Mouse (Mus musculus) C2C12 (cell line): ENCODE data around the gene Gm4353. TPM values are rescaled to one million over a fixed set of nuclear protein-coding genes. Genes with fewer than 3 reads are reported as not detected.

Experiments used
- H3K27me3 ChIP-seq: one replicate; pipeline ENCODE4 v1.6.1; 2011; ENCODE audit not compliant: control insufficient read depth, insufficient read depth, insufficient read length
- H3K36me3 ChIP-seq: one replicate; pipeline ENCODE4 v1.6.1; 2011; ENCODE audit not compliant: control insufficient read depth, insufficient read depth
- H3K4me3 ChIP-seq: one replicate; pipeline ENCODE4 v1.5.1; 2011; ENCODE audit warnings: mild to moderate bottlenecking, control low read depth; ENCODE audit not compliant: poor library complexity, insufficient read depth, severe bottlenecking
- H3K79me2 ChIP-seq: one replicate; pipeline ENCODE4 v1.6.1; 2011; ENCODE audit not compliant: control insufficient read depth, insufficient read depth
- H3K79me3 ChIP-seq: one replicate; pipeline ENCODE4 v1.6.1; 2011; ENCODE audit warnings: low read depth, control low read depth
- H3ac ChIP-seq: one replicate; pipeline ENCODE3; 2011; ENCODE audit warnings: low read depth; ENCODE audit not compliant: control insufficient read depth, insufficient read length
- CEBPB ChIP-seq: IDR thresholded peaks from one replicate; pipeline ENCODE4 v1.6.1; 2011; ENCODE audit warnings: low read depth, mild to moderate bottlenecking, control low read depth, moderate library complexity
- CTCF ChIP-seq: IDR thresholded peaks from one replicate; pipeline ENCODE4 v1.5.1; 2011; ENCODE audit not compliant: control insufficient read depth, insufficient read depth, insufficient read length
- FOSL1 ChIP-seq: IDR thresholded peaks from one replicate; pipeline ENCODE4 v1.8.0; 2011; ENCODE audit warnings: mild to moderate bottlenecking, low read length; ENCODE audit not compliant: poor library complexity, insufficient read depth, severe bottlenecking
- MAX ChIP-seq: IDR thresholded peaks from one replicate; pipeline ENCODE4 v1.6.1; 2011; ENCODE audit warnings: mild to moderate bottlenecking, control low read depth
- MYOD1 ChIP-seq: IDR thresholded peaks from one replicate; pipeline ENCODE4 v1.6.1; 2011; ENCODE audit warnings: low read depth; ENCODE audit not compliant: control insufficient read depth, insufficient read length
- MYOG ChIP-seq: IDR thresholded peaks from one replicate; pipeline ENCODE4 v1.6.1; 2011; ENCODE audit not compliant: control insufficient read depth, insufficient read length; ENCODE audit errors: extremely low read depth
- USF1 ChIP-seq: IDR thresholded peaks from one replicate; pipeline ENCODE4 v1.6.1; 2011; ENCODE audit warnings: low read depth, mild to moderate bottlenecking, control low read depth, moderate library complexity
- polyA plus RNA-seq: library from polyadenylated mRNA; unstranded; fragments of >200 nt; fragmentation: generic; extraction: Trizol; gene quantifications from one replicate; pipeline ENCODE4 v1.2.1, GENCODE M21; 2012; ENCODE audit warnings: missing spikeins

Gm4353 gene
- polyA plus RNA-seq, 1 experiment = 18.4 TPM

DNA sequence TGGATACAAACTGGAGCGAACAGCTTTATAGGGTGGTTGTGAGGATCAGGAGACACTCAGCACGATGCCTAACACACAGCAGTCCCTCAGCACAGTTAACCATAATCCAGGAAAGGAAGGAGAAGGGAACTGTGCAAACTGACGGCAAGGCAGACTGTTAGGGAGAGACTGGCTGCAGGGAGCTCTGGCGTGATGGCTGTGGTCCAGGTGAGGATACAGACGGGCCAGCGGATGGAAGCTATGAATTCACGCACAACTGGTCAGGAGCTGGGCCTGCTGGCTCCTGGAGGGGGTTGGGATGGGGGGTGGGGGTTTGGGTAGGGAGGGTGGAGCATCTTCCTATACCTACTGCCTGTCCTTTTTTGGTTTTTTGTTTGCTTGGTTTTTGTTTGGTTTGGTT lies 41.2 kb upstream of the Gm4353 start:
- no peaks in the 10 kb centered on the region for H3K79me3 ChIP-seq
- H3K79me2 ChIP-seq = no peaks in the 10 kb centered on the region
- H3K4me3 ChIP-seq = no peak overlapping the region
- no peaks in the 10 kb centered on the region for H3K36me3 ChIP-seq
- H3ac ChIP-seq = no peak overlapping the region
- TF ChIP-seq FOSL1 (no peak), CTCF (no peak), CEBPB (no peak)
- peaks cover 14% of the 10 kb centered on the region for H3K27me3 ChIP-seq

GRCm38 (mm10) chr7:116124057-116124456 lies 39.6 kb upstream of the Gm4353 start:
- H3K36me3 ChIP-seq = no peaks in the 10 kb centered on the region
- no peak overlapping the region for H3ac ChIP-seq
- H3K79me2 ChIP-seq = no peaks in the 10 kb centered on the region
- H3K27me3 ChIP-seq = peaks cover 9% of the 10 kb centered on the region
- no peak for TF ChIP-seq CTCF
- no peak overlapping the region for H3K4me3 ChIP-seq
- H3K79me3 ChIP-seq = no peaks in the 10 kb centered on the region

GRCm38 (mm10) chr7:116123597-116123985 lies 39.2 kb upstream of the Gm4353 start:
- Histone ChIP-seq H3ac (no peak overlapping the region), H3K36me3 (no peaks in the 10 kb centered on the region), H3K27me3 (peaks cover 9% of the 10 kb centered on the region), H3K4me3 (no peak overlapping the region), H3K79me2 (no peaks in the 10 kb centered on the region), H3K79me3 (no peaks in the 10 kb centered on the region)
- no peak for TF ChIP-seq USF1

GRCm38 (mm10) chr7:116122981-116123596 lies 38.7 kb upstream of the Gm4353 start:
- Histone ChIP-seq H3K79me3 (no peaks in the 10 kb centered on the region), H3K79me2 (no peaks in the 10 kb centered on the region), H3K36me3 (no peaks in the 10 kb centered on the region), H3K4me3 (no peak overlapping the region), H3K27me3 (peaks cover 9% of the 10 kb centered on the region), H3ac (no peak overlapping the region)
- TF ChIP-seq USF1 (no peak), MYOD1 (no peak)

- Histone ChIP-seq H3K36me3 (no peaks in the 10 kb centered on the region), H3K79me2 (no peaks in the 10 kb centered on the region), H3ac (no peak overlapping the region), H3K79me3 (no peaks in the 10 kb centered on the region), H3K4me3 (no peak overlapping the region), H3K27me3 (peaks cover 5% of the 10 kb centered on the region)
- TF ChIP-seq MAX = no peak
- no peak for TF ChIP-seq USF1
- TF ChIP-seq MYOD1 = no peak
- TF ChIP-seq MYOG = no peak
These were observed 36.8 kb upstream of the Gm4353 start for GRCm38 (mm10) chr7:116121202-116121601.

DNA sequence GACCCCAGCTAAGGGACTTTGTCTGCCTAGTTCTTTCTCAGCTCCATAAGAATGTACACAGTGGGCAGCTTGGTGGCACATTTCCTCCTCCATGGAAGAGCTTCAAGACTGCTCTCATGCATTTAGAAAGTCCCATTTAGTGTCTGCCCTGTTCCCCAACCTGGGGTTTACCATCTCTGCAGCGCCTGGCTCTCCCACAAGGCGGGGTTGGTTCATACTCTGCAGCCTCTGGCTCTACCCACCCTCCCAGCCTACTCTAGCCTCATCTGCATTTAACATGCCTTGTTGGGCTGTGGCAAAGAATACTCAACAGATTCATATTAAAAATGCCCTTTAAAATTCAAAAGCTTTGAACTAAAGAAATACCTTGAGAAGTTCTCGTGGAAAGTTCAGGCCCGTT lies 36.3 kb upstream of the Gm4353 start:
- peaks cover 5% of the 10 kb centered on the region for H3K27me3 ChIP-seq
- no peak for TF ChIP-seq MYOG
- no peak for TF ChIP-seq CTCF
- no peak for TF ChIP-seq CEBPB
- TF ChIP-seq USF1 = no peak
- H3ac ChIP-seq = no peak overlapping the region
- no peak overlapping the region for H3K4me3 ChIP-seq
- no peaks in the 10 kb centered on the region for H3K79me2 ChIP-seq
- no peaks in the 10 kb centered on the region for H3K79me3 ChIP-seq
- H3K36me3 ChIP-seq = no peaks in the 10 kb centered on the region

DNA sequence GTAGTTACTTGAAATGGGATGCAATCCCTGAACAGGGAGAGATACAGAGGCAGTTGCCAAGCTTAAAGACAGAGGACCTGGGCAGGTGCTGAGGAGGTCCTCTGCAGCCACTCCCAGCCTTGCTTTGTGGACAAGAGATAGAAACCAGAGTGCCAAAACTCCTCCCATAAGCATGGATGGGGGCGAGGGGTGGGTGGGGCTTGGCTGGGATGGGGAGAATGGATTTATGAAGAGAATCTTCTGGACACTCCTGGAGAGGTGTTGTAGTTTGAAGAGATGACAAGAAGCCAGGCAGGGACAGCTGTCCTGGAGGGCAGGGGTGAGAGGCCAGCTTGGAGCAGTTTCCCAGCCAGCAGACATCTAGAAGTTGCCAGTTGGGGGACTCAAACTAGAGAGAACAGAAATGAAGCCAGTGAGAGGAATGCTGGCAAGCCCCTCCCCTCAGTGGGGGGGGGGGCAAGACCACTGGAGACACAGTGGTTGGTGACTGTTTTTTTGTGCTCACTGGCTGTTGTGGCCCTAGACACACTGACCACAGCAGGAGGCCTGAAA lies 34.9 kb upstream of the Gm4353 start:
- TF ChIP-seq MAX (no peak), MYOG (no peak), USF1 (no peak), MYOD1 (no peak), CEBPB (no peak), FOSL1 (no peak), CTCF (no peak)
- Histone ChIP-seq H3ac (no peak overlapping the region), H3K4me3 (no peak overlapping the region), H3K36me3 (no peaks in the 10 kb centered on the region), H3K79me3 (no peaks in the 10 kb centered on the region), H3K27me3 (peaks cover 5% of the 10 kb centered on the region), H3K79me2 (no peaks in the 10 kb centered on the region)
